Mouse (Mus musculus) lung, postnatal 10 days (tissue): Measurements from ENCODE around the gene Lamtor4.
A peak's percentile ranks its signal among the peaks of the same experiment; 100 is the strongest.
"Not testable (repeated sequence)": the region's sequence is repeated elsewhere in the genome, so short reads cannot be mapped to it uniquely, and the experiment has no call there.

Experiments used
- DNase-seq: peaks from one replicate; pipeline ENCODE4 v3.0.0; 2021

Gene Lamtor4

GRCm38 (mm10) chr5:138255353-138256093 is at the start of gene Lamtor4:
TSS of gene Lamtor4 (plus strand) at chr5:138255482.
- peak; percentile 97 for DNase-seq

DNA sequence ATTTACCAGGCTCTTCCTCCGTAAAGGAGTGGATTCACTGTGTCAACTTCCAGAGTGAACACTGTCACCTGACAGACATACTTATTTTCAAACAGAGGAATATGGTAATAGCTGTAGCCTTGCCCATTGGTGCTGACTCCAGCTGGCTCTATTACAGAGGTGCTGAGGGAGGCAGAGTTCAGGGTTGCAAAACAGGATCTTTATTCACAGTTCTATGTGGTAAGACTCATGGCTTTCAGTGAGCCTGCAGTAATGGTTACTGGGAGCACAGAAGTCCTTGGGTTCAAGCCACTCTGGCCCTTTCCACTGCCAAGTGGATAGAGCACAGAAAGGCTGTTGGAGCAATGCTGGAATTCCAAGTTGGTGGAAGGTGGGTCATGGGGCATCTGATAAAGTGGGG is 48.0 kb upstream of the Lamtor4 start:
- DNase-seq = no peak

DNA sequence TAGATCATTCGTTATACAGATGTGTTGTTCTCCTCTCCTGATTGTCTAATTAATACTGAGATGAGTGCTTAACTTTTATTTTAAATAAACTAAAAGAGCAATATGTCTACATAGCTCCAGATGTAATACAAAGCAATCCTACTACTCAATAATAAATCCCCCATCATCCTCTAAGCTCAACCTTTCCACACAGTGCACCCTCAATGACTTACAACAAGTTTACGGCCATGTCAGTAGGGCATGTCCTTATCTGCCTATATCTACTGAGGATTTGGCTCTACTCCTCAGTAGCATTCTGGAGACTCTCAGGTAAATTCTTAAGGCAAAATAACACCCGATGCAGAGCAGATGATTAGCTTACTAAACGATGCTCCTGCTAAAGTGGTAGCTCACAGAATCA is 47.4 kb upstream of the Lamtor4 start:
- no peak for DNase-seq

DNA sequence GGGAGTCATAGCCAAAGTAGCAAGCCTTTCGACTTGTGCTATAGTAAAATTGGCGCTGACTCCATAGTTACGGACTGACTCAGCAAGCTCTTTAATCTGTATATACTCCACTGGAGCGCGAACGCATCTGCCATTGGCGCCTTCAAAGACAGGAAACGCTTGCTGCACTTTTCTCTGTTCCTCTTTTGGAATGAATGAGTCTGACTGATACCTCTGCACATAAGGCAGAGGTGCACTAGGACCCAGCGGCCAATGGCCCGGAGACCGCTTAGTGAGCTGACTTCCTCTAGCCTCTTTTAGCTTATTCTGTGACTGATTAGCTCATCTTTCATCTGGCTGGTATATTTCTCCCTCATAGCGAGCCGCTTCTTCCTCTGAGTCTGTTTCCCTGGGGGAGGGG is 38.6 kb upstream of the Lamtor4 start:
- not testable (repeated sequence) for DNase-seq

DNA sequence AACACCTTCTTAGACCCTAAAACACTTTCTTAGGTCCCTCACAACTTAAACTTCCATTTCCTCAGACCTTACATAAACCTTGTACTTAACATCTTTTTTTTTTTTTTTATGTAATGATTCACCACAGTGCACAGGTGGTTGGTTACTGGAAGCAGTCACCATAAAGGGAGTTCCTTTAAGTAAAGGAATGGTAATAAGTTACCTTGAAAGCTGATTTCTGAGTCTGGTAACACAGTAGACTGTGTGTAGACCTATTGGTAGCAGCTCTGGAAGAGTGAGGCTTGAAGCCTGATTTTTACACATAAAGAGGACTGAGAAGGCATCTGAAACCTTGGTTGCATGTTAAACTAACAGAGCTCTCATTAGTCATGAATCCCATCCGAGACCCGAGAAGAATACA is 35.4 kb upstream of the Lamtor4 start:
- no peak for DNase-seq

DNA sequence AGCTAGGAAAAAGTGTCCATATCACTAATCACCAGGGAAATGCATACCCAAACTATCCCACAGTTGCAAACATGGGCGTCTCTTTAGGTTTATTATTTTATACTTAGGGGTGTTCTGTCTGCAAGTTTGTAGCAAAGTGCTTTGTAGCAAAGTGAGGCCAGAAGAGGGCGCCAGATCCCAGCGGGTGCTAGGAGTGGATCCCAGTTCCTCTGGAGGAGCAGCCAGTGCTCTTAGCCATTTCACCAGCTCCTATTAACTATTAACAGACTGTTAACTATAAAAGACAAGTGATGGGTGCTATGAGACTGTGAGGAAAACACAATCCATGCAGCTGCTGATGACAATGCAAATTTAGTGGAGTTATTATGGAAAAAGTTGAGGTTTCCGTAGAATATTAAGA is 33.2 kb upstream of the Lamtor4 start:
- peak; percentile 91 for DNase-seq

DNA sequence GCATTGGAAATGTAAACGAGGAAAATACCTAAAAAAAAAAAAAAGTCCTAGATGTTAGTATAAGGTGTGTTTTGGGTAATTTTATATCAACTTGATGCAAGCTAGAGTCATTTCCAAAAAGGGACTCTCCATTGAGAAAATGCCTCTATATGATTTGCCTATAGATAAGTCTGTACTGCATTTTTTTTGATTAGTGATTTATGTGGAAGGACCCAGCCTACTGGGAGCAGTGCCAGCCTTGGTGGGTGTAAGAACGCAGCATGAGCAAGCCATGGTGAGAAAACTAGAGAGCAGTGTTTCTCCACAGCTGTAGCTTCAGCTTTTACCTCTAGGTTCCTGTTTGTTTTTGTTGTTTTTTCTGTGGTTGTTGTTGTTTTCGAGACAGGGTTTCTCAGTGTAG is 32.0 kb upstream of the Lamtor4 start:
- no peak for DNase-seq

- DNase-seq = no peak
These were observed 29.6 kb upstream of the Lamtor4 start, which contains the start of gene Nxpe5 for GRCm38 (mm10) chr5:138225700-138226099. TSS of gene Nxpe5 (plus strand) at chr5:138225898.

DNA sequence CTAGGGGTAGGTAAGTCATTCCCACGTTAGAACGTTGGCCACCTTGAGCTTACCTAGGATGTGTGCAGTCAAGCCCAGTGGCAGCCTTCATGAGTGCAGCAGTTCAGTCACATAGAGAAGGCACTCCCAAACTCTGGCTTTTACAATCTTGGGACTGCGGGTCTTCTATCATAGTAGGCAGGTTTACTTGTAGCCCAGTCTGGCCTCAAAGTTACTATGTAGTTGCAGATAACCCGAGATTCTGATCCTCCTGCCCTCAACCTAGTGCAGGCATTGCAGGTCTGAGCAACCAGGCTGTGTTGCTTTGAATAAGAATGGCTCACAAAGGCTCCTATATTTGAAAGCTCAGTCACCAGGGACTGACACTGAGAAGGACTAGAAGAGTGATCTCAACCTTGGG is 28.8 kb upstream of the Lamtor4 start:
- no peak for DNase-seq

GRCm38 (mm10) chr5:138227367-138227766 is 27.9 kb upstream of the Lamtor4 start:
- DNase-seq = no peak

DNA sequence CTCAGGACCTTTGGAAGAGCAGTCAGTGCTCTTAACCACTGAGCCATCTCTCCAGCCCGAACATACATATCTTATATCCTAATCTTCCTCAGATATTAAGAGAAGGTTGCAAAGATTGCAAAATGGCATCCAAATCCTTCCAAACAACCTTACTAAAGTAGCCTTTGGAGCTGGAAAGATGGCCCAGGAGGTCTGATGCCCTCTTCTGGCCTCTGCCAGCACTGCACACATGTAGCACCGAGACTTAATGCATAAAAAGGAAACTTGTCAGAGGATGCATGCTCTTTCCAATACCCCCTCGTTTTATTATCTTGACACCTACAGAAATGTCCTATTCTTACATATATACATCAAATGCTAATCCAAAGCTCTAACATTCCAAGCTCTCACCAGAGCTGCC is 27.3 kb upstream of the Lamtor4 start:
- peak; percentile 41 for DNase-seq

- DNase-seq = no peak
These were observed 25.8 kb upstream of the Lamtor4 start for GRCm38 (mm10) chr5:138229511-138229910.

DNA sequence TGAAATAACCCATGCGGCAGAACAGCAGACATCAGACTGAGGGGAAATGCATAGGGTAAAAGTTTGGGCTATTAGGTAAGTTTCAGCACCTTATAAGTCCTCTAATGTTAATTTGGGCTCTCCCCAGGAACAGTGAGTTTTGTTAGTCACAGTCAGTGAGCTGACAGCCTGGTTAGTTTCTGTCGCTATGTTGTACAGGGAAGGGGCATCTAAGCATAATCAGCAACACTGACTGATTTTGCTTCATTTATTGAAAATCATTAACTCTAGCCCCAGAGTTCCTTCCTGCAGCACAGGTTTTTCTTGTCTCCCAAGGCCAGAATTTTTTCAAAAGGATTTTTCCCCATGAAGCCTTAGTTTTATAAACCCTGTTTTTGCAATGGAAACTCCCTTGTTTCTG is 21.5 kb upstream of the Lamtor4 start:
- no peak for DNase-seq

GRCm38 (mm10) chr5:138234224-138234623 is 21.1 kb upstream of the Lamtor4 start:
- no peak for DNase-seq

GRCm38 (mm10) chr5:138241511-138241910 is 13.8 kb upstream of the Lamtor4 start:
- DNase-seq = peak; percentile 31

GRCm38 (mm10) chr5:138251144-138251543 is 4.1 kb upstream of the Lamtor4 start:
- DNase-seq = no peak

- DNase-seq = no peak
These were observed 2.2 kb upstream of the Lamtor4 start for GRCm38 (mm10) chr5:138253061-138253460.

GRCm38 (mm10) chr5:138256094-138256467 is 799 bp downstream of the Lamtor4 start:
- DNase-seq = no peak

DNA sequence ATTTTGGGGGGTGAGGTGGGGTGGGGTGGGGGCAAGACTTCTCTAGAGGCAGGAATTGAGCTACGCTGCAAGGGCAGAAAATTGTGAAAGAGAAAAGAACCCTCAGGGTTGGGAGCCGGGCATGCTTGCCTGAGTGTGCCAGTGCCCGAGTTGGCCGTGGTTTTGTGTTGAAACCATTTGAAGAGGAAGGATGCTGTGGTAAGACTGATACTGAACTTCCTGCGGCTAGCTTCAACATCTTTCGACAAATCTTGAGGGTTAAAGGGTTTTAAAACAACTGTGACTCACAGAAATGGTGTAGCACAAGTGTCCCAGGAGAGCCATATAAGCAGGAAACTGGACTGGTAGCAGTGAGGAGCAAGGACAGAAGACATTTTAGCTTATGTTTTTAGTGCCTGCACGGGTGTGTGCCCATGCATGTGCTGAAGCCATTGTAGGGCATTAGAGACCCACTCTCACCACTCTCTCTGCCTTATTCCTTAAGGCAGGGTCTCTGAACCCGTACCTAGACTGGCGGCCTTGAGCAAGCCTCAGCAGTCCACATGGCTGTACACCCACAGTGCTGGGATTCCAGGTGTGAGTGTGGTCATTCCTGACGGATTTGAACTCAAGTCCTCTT is 1.8 kb downstream of the Lamtor4 start:
- no peak for DNase-seq

DNA sequence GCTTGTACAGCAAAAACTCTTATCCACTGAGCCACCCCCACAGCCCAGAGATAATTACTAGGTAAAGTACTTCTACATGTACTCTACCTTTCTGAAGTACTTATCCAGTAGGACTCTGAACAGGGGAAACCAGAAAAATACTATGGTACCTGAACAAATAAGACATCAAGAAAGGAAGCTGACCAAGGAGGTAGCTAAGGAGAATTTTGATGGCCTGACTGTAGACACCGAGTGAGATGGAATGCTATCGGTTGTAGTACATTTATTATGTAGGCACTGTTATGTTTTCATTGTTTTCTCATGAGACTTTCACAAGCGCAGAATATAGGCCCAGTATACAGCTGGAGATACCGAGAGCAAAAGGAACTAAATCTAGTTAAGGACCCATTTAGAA is 2.3 kb downstream of the Lamtor4 start:
- DNase-seq = no peak

- DNase-seq = no peak
These were observed 2.8 kb downstream of the Lamtor4 start for GRCm38 (mm10) chr5:138258078-138258477.

DNA sequence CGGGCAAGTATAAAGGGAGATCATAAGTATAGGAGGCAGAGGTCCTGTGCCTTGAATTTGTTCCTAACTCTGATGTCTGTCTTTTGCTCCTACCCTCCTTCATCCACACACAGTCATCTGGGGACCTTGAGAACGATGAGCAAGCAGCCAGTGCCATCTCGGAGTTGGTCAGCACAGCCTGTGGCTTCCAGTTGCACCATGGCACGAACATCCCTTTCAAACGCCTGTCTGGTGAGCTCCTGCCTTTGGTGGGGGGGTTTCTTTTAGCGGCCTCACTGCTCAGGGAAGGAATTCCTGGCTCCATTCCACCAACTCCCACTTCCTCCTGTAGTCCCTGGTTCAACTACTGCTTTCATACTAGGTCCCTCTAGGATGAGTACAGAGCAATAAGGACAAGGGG is 3.3 kb downstream of the Lamtor4 start:
- no peak for DNase-seq

DNA sequence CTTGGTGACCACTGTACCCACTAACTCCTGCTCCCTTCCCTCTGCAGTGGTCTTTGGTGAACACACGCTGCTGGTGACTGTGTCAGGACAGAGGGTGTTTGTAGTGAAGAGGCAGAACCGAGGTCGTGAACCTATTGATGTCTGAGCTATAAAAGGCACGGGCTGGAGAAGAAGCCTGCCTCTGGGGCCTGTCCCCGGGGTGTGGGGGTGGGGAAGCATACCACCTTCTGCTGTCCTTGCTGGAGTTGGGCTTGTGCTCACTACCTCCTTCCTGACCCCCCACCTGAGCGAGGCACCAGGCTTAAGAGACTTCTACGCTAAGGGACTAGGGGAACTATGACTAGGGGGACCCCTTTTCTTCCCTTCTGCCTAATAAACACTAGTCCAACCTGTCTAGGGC is 3.7 kb downstream of the Lamtor4 start:
- DNase-seq = no peak

GRCm38 (mm10) chr5:138260051-138260450 is 4.8 kb downstream of the Lamtor4 start:
- no peak for DNase-seq

DNA sequence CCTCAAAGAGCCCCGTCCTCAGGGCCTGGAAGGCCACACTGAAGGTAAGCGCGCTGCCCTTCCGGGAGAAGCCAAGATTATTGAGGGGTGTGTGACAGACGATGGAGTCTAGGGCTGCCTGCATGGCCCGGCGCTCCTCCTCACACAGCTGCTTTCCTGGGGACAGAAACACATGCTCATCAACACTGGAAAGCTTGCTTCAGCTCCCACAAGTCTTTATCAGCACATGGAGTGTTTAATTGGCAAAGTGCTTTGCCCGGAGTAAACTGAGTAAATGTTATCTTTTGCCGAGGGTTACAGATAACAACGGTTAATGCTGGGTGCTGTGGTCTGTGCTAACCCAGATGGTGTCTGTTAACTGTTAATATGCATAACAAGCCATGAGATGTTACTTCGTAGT is 5.6 kb downstream of the Lamtor4 start:
- DNase-seq = no peak
